Mouse (Mus musculus) retina, embryonic 14.5 days (tissue): ENCODE results near the gene Trim56.

Source experiments
- DNase-seq: peaks from one replicate; pipeline ENCODE4 v3.0.0-alpha.2; 2015; ENCODE audit warnings: low spot score

Gene Trim56

GRCm38 (mm10) chr5:137074191-137074651, 41.8 kb downstream of the Trim56 start:
- DNase-seq: no peak

- no peak for DNase-seq
These were observed 42.9 kb downstream of the Trim56 start for GRCm38 (mm10) chr5:137073141-137073540.

GRCm38 (mm10) chr5:137072079-137072960, 43.7 kb downstream of the Trim56 start, which contains the start of gene Serpine1:
TSS of gene Serpine1 (minus strand) at chr5:137072268.
- peak; percentile 46 for DNase-seq

- no peak for DNase-seq
These were observed 45.0 kb downstream of the Trim56 start for GRCm38 (mm10) chr5:137070881-137071605.

- no peak for DNase-seq
These were observed 47.3 kb downstream of the Trim56 start for GRCm38 (mm10) chr5:137068711-137069110.

- no peak for DNase-seq
These were observed 50.1 kb downstream of the Trim56 start for GRCm38 (mm10) chr5:137065923-137066322.

- no peak for DNase-seq
These were observed 50.6 kb downstream of the Trim56 start for GRCm38 (mm10) chr5:137065454-137065853.

- DNase-seq: no peak
These were observed 53.4 kb downstream of the Trim56 start for GRCm38 (mm10) chr5:137062601-137063000.

- DNase-seq: peak; percentile 27
These were observed 54.1 kb downstream of the Trim56 start for GRCm38 (mm10) chr5:137061809-137062481.
